ENCODE assay signal across 8 mouse cellular contexts in genomic region chr4:32239749-32240131, GRCm38 (mm10). TPM values are rescaled to one million over a fixed set of nuclear protein-coding genes. Genes with fewer than 3 reads are reported as not detected.
DNase-seq lines count a peak whose midpoint lies in the region; TF ChIP-seq lines count a peak whose summit lies in the region.

No protein-coding gene starts in this region.

- peak; percentile 64 for TF ChIP-seq CTCF in C2C12 (IDR thresholded peaks at IDR 0.05; ENCODE audit: control insufficient read depth, insufficient read depth, insufficient read length)
- no peak for TF ChIP-seq CTCF in embryonic fibroblast, embryonic 13.5 days (IDR thresholded peaks at IDR 0.05; ENCODE audit: borderline replicate concordance, insufficient read depth, low read length)

- no peaks in the 10 kb centered on the region for H3K27me3 ChIP-seq in C2C12 (ENCODE audit: control insufficient read depth, insufficient read depth, insufficient read length)

- intact Hi-C loops in heart, postnatal 14 days (cut with DNase I), result loop anchor here (1.0 to 5.0 kb wide), 4 partner anchors 42 to 333 kb away; no protein-coding TSS in a partner anchor

- H3K27ac ChIP-seq in embryonic fibroblast, embryonic 13.5 days (ENCODE audit: insufficient read depth, low read length), result peak overlapping the region; percentile 30; the same call in 1 of the 2 replicates

- peak overlapping the region; percentile 72 for H3ac ChIP-seq in C2C12 (ENCODE audit: control insufficient read depth, insufficient read length, low read depth)

- no peaks in the 10 kb centered on the region for H3K36me3 ChIP-seq in C2C12 (ENCODE audit: control insufficient read depth, insufficient read depth)

- no peaks in the 10 kb centered on the region for H3K79me2 ChIP-seq in C2C12 (ENCODE audit: control insufficient read depth, insufficient read depth)

- peak; percentile 87 for DNase-seq in T-cell, adult 2 months (ENCODE audit: low spot score)
- peak; percentile 75 to 78 for DNase-seq in heart, postnatal 14 days
- DNase-seq in kidney, postnatal 4 days, result peak; percentile 77 to 86
- peak; percentile 79 for DNase-seq in lung, postnatal 25 days (ENCODE audit: low spot score)
- peak; percentile 62 for DNase-seq in ovary, postnatal 36 days (ENCODE audit: low spot score)
- DNase-seq in thymus, postnatal 4 days, result peak; percentile 79

- no peak for TF ChIP-seq POLR2A in embryonic fibroblast, embryonic 13.5 days (IDR thresholded peaks at IDR 0.05; ENCODE audit: low read depth, low read length)

- no peaks in the 10 kb centered on the region for H3K79me3 ChIP-seq in C2C12 (ENCODE audit: low read depth)

- peaks cover 2% of the 10 kb centered on the region; the same call in 1 of the 2 replicates for H3K4me1 ChIP-seq in embryonic fibroblast, embryonic 13.5 days (ENCODE audit: control insufficient read depth, insufficient read depth, low read length)

- H3K4me3 ChIP-seq in C2C12 (ENCODE audit: insufficient read depth, poor library complexity, severe bottlenecking), result peak overlapping the region; percentile 31
- peak overlapping the region; percentile 87 for H3K4me3 ChIP-seq in embryonic fibroblast, embryonic 13.5 days (ENCODE audit: insufficient read depth, low read length)

TF ChIP-seq in C2C12, 6 proteins besides CTCF, POLR2A, EP300 and RAD21:
- TF ChIP-seq FOSL1 (IDR thresholded peaks at IDR 0.05; ENCODE audit: insufficient read depth, low read length, poor library complexity, severe bottlenecking), result no peak
- TF ChIP-seq USF1 (IDR thresholded peaks at IDR 0.05; ENCODE audit: low read depth), result no peak
- TF ChIP-seq CEBPB (IDR thresholded peaks at IDR 0.05; ENCODE audit: low read depth), result no peak
- TF ChIP-seq MYOD1 (IDR thresholded peaks at IDR 0.05; ENCODE audit: control insufficient read depth, insufficient read length, low read depth), result no peak
- TF ChIP-seq MYOG (IDR thresholded peaks at IDR 0.05; ENCODE audit: control insufficient read depth, extremely low read depth, insufficient read length), result no peak

RNA-seq across cellular contexts. Expression of gene Bach2, which starts 1.1 kb away (rescaled TPM):
- 0.11 TPM for polyA plus RNA-seq in C2C12 (2012; fragmentation: generic; extraction: Trizol)
- 6.7 TPM in 2 replicates for polyA plus RNA-seq in embryonic fibroblast, embryonic 13.5 days (2011; ENCODE audit: insufficient read length, low read depth, missing spikeins)
- 10 to 100 TPM; 11.2 TPM for total RNA-seq in heart, postnatal 14 days (2021)

Comparison
In these comparisons a context has a peak if more than half of its experiments do, and no peak if none do; other contexts are left out.
1. Peak in every context shown above with its lines: DNase-seq, H3K4me3 ChIP-seq and H3K27ac ChIP-seq.